Mouse (Mus musculus) layer of hippocampus, postnatal 36 days (tissue): ENCODE measurements around the gene Pex7. TPM values are rescaled to one million over a fixed set of nuclear protein-coding genes. Genes with fewer than 3 reads are reported as not detected.

Experiments
- DNase-seq, 2 experiments: peaks; one replicate each; pipeline ENCODE4 v3.0.0; 2022
- total RNA-seq, 2 experiments: library from RNA; stranded (reverse); gene quantifications; 2 replicates each; pipeline ENCODE4 v1.2.3; 2021

The Pex7 gene
- total RNA-seq, result 10 to 100 TPM; 21.7 to 22.9 TPM

- peak; percentile 91 to 93 for DNase-seq
Measured at GRCm38 (mm10) chr10:19907246-19907804, at the start of gene Pex7. Gene Pex7, minus strand, starts transcription at chr10:19907689.

- DNase-seq, result no peak
Measured at GRCm38 (mm10) chr10:19956745-19957144, 49.3 kb upstream of the Pex7 start.

- no peak for DNase-seq
Measured at GRCm38 (mm10) chr10:19955817-19956216, 48.3 kb upstream of the Pex7 start.

DNA sequence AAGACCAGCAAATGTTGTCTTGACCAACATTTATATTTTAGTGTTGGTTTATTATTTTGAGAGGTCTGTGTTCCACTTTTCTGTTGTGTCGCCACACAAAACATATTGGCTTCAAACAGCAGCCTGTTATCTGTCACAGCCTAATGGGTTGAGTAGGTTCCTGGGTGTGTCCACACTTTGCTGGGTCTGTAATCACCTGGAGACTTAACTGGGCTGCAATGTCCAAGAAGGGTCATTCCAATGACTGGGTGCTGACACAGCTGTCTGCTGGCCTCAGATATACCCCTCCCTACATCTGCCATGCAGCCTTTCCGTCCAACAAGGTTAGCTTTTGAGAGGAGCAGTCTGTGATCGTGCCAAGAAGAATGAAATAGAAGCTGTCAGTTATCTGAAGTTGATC lies 47.1 kb upstream of the Pex7 start:
- no peak for DNase-seq

DNA sequence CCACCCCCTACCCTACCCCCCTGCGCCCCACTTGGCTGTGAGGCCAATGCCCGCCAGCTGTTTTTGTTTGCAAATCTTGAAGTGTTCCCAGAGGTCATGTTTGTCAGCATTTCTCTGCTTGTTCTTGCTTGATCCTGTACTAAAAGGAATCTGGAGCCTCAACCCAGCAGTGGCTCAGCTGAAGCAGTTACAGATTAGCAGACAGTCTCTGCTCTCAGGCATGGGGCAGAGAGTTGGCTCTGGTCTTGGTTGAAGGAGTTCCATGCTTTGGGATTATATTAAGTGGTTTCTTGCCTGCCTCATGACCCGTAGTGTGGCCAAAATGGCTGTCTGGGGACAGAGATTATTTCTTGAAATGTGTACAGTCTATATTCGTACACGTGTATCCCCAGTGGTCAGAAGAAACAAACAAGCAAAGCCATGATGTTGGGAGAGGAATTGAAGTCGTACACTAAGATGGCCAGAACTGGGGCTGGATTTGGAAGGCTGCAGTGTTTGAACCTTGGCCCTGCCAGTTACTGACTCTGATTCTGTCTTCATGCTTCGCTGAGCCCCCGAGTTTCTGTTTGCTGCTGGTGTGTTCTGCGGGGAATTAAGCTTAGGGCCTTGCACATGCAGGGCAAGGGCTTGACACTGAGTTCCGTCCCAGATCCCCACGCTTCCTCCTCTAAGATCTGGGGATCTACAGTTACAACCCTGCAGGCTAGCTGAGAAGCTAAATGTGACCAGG lies 45.7 kb upstream of the Pex7 start:
- no peak for DNase-seq

DNA sequence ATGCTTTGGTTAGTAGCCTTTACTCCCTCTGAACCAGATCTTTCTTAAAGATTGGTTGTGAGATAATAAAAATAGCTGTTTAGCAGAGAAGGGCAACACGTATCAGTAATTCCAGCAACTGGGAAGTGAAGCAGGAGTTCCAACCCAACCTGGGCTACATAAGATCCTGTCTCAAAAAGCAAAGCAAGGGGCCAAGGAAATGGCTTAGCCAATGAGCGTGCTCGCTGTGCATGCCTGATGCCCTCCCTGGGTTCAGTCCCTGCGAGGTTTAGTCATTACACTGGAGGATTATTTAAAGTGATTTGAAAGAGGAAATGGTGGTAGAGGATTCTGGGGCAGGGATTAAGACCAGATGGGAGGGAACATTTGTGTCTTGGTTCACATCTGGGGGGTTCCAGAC lies 41.6 kb upstream of the Pex7 start:
- DNase-seq, result no peak

- no peak for DNase-seq
Measured at GRCm38 (mm10) chr10:19948381-19948780, 40.9 kb upstream of the Pex7 start.

DNA sequence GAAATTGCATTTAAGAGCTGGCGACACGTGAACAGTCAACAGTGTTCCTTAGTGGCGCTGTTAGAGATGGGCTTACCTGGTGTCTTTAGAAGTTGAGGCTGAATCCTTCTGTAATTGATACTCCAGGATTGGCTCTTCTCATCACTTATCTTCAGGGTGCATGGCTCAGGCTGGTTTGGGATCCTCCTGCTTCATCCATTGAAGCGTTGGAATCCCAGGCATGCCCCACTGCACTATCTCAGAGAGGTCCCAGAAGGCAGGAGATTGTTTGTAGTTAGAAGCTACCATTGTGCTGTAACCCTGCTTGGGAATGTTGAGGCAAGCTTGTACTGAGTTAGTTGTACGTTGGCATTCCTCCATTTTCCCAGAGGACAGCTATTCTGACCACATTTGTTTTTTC lies 40.4 kb upstream of the Pex7 start:
- DNase-seq, result no peak

DNA sequence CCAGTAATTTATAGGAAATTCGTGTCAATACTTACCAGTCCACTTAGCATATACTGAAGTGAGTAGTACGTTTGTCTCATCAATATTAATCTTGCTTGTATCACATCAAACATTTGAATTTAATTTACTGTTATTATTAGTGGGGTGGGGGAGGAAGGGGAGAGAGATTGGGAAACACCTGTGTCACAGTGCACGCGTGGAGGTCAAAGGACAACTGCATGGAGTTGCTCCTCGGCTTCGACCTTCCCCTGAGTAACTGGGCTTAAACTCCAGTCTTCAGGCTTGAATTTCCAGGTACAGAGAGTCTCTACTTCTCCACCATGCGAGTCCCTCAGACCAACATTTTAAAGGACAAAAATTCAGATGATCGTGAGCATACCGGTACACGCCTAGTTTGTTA lies 40.0 kb upstream of the Pex7 start:
- no peak for DNase-seq

- no peak for DNase-seq
Measured at GRCm38 (mm10) chr10:19946644-19947043, 39.2 kb upstream of the Pex7 start.

DNA sequence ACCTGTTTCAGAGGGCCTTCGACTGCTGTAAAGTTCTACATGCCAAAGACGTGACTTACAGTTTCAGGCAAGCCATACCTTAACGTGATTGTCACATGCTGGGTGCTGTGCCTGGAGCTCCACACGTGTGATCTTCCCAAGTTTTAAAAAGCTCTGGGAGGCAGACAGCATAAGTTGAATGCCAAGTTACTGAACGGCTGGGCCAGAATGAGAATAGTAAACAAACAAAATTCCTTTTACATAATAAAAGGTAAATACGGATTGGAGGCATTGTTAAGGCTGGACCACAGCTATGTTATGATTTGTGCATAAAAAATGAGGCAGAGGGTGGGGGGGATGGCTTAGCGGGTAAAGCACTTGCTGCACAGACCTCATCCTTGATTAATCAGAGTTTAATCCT lies 38.2 kb upstream of the Pex7 start:
- no peak for DNase-seq

- DNase-seq, result no peak
Measured at GRCm38 (mm10) chr10:19942621-19943020, 35.1 kb upstream of the Pex7 start.

DNA sequence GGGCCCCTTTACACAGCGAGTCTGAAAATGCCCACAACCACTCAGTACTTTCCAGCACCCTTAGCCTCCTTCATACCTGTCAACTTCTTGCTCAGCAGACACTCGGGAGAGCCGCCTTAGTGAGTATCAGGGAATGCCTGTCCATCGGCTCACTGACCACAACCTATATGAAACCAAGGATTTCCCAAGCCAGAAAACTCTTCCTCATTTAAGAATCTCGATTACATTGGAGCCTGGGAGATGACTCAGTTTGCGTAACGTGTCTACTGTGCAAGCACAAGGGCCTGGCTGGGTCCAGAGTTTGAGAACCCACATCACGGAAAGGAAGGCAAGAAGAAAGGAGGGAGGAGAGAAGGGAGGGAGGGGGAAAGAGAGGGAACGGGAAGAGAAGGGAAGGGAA lies 34.4 kb upstream of the Pex7 start:
- DNase-seq, result no peak

GRCm38 (mm10) chr10:19941063-19941462 lies 33.6 kb upstream of the Pex7 start:
- no peak for DNase-seq

- no peak for DNase-seq
Measured at GRCm38 (mm10) chr10:19940626-19941025, 33.1 kb upstream of the Pex7 start.

DNA sequence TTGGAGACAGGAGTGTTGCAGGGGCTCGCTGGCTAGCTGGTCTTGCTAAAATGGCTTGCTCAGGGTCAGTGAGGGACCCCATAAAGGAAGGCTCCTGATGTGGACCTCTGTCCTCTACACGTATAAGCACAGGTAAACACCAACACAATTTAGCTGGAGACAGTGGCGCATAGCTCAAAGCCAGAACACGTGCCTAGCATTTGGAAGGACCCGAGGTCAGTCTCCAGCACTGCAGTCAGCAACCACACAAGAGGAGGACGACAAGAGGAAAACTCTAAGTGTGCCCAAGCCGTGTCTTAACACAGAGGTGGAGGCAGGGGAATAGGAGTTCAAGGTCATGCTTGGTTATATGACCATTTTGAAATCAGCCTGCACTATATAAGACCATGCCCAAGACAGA lies 32.6 kb upstream of the Pex7 start:
- no peak for DNase-seq

DNA sequence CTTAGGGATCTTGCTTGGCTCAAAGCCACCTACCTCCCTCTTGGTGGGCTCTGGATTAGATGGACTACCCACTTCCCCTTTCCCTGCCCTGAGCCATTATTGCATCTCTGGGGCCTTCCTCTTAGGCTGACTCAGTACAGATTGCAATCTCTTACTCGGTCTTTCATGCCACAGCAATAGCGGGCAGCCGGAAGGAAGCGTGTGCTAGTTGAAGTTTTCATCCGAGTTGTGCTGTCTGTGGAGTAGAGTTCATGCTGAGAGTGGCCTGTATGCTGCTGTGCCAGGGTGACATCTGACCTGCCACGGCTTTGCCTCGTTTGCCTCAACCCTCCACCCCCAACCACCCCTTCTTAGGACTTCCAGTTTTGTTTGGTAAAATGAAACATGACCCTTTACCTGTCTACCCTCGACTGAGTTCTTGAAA lies 31.8 kb upstream of the Pex7 start:
- DNase-seq, result no peak

GRCm38 (mm10) chr10:19938738-19939137 lies 31.2 kb upstream of the Pex7 start:
- DNase-seq, result no peak

DNA sequence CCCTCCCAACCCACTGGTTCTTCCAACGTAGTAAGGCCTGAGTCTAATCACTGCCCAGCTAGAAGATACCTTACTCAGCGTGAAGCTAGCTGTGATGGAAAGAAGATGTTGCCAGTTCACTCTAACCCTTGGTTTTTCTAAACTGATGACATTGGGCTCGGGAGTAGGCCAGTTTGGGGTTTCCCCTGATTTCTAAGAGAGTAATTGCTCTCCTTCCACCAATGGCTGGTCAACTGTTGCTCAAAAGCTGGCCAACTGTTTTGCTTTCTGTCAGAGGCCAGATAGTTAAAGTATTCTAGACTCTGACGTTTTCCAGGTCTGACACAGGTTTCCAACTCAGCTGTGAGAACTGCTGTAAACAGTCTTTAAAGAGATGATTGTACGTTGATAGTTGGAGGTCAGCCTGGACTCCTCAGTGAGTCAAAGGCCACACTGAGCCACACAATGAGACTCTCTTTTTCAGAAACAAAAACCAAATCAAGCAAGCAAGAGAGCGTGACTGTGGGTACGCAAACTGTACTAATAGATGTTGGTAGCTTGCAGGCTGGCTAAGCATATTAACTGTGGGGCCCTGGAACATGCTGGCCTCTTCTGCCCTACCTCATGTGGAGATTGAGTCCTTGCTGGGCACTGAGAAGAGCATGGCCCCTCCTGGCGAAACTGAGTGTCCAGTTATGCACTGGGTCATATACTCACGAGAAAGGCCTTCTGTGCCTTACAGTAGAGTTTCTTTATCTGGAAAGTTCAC lies 29.6 kb upstream of the Pex7 start:
- no peak for DNase-seq

- no peak for DNase-seq
Measured at GRCm38 (mm10) chr10:19935821-19936367, 28.4 kb upstream of the Pex7 start.

GRCm38 (mm10) chr10:19935295-19935623 lies 27.8 kb upstream of the Pex7 start:
- no peak for DNase-seq

- peak in 1 of 2 experiments; percentile 53 for DNase-seq
Measured at GRCm38 (mm10) chr10:19934384-19935294, 27.1 kb upstream of the Pex7 start, which contains the start of gene Map3k5. Gene Map3k5, plus strand, starts transcription at chr10:19934472.
